Mouse (Mus musculus): Measurements from ENCODE around the gene Lonp2. TPM values are rescaled to one million over a fixed set of nuclear protein-coding genes. Genes with fewer than 3 reads are reported as not detected.

Gene Lonp2
- polyA plus RNA-seq, 1 experiment from 2014 or later: 76.8 TPM

DNA sequence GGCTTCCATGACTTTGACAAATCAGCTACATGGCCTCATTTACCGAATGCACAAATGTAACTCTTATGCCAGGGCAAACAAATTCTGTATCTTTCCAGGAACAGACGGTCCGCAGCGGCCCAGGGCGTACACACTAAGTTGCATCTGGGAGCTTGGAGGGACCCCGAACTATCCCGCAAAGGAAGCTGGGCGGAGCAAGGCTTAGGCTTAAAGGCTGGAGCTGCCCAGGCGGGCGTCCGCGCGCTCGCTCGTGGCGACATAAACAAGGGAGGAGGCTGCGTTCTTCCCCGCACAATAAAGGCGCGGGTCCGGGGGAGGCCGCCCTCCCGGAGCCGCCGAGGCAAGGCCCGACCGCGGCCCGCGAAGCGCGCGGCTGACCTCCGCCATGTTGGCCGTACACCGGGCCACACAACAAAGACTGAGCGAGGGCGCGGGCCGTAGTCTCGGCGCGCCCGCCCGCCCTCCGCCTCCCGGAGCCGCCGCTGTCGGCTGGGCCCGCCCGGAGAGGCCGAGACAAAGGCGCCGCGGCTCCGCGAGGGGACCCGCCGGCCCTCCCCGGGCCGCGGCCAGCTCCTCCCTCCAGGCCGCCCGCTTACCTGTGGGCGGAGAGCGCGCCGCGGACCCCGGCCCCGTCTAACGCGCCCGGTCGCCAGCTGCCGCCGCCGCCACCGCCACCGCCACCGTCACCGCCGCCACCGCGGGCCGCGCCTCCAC, 121.5 kb downstream of the Lonp2 start, which contains the start of the genes Gm10638 and Siah1a:
Gene Gm10638, plus strand, starts transcription at position 479 of the 714 bp plus-strand sequence.
Gene Siah1a, minus strand, starts transcription at position 714 of the 714 bp plus-strand sequence.
- Histone ChIP-seq H3K27me3 (ENCODE audit: control insufficient read depth, insufficient read depth, low read length) (no peaks in the 10 kb centered on the region), H3K4me2 (peak within 1 kb of the TSS; percentile 80), H3K9ac (ENCODE audit: low read length) (peak within 1 kb of the TSS; percentile 99), H3K4me1 (ENCODE audit: control insufficient read depth, insufficient read depth, low read length) (peaks cover 17% of the 10 kb centered on the region), H3K4me3 (ENCODE audit: low read depth, low read length) (peak within 1 kb of the TSS; percentile 94), H3K27ac (ENCODE audit: low read depth, low read length) (peak within 1 kb of the TSS; percentile 95), H3K36me3 (ENCODE audit: control insufficient read depth, insufficient read depth, low read length) (no peaks in the 10 kb centered on the region), H3K9me3 (ENCODE audit: control insufficient read depth, low read length) (no peaks in the 10 kb centered on the region)
- WGBS: under 1% methylated on average over 52 of the region's 88 CpGs
- peak; percentile 83 for ATAC-seq (ENCODE audit: low FRiP score)
- DNase-seq (ENCODE audit: low spot score, missing footprints): peak; percentile 97

DNA sequence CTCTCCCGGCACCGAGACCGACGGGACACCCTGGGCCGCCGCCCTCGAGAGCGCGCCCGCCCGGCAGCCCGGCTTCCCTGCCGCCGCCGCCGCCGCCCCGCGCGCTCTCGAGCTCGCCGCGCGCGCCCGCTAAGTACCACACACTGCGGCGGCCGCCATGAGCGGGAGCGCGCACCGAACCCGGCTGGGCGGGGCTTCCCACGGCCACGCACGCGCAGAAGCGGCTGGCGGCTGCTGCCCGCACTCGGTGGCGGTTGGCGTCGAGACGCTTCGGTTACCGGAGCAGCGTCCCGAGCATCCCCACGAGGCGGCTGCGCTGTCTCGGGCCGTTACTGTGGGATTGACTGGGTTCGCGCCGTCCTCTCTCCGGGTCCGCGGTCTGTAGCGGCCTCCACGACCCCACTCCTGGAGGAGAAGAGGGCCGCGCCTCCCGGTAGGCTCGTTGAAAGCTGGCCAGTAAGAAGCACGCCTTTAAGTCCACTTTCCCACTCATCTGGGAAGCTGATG, 122.1 kb downstream of the Lonp2 start:
- Histone ChIP-seq H3K4me1 (ENCODE audit: control insufficient read depth, insufficient read depth, low read length) (peaks cover 17% of the 10 kb centered on the region), H3K27me3 (ENCODE audit: control insufficient read depth, insufficient read depth, low read length) (no peaks in the 10 kb centered on the region)

DNA sequence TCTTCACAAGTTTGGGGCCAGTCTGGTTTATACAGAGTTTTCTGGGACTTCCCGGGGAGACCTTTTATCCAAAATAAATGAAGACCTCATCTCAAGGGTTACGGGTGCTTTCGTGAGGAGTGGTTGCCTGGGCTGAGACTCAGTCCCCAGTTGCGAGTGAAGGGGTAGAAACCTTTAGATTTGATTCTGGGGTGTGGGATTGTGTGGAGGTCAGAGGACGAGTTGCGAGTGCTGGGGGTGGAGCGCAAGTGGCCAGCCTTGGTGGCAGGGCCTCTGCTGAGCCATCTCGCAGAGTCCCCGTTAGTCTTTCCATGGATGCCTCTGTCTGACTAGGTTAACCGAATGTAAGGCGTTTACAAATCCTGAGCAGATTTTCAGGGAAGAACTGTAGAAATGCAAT, 122.7 kb downstream of the Lonp2 start:
- WGBS: 3% methylated on average over 11 of the region's 11 CpGs
- peak overlapping the region; percentile 99 for H3K9ac ChIP-seq (ENCODE audit: low read length)
- peak overlapping the region; percentile 95; the same call in 1 of the 2 replicates for H3K27ac ChIP-seq (ENCODE audit: low read depth, low read length)
- no peaks in the 10 kb centered on the region for H3K36me3 ChIP-seq (ENCODE audit: control insufficient read depth, insufficient read depth, low read length)
- peaks cover 17% of the 10 kb centered on the region for H3K4me1 ChIP-seq (ENCODE audit: control insufficient read depth, insufficient read depth, low read length)
- no peaks in the 10 kb centered on the region for H3K27me3 ChIP-seq (ENCODE audit: control insufficient read depth, insufficient read depth, low read length)
- H3K4me2 ChIP-seq: peak overlapping the region; percentile 80
- no peak for DNase-seq (ENCODE audit: low spot score, missing footprints)
- H3K4me3 ChIP-seq (ENCODE audit: low read depth, low read length): peak overlapping the region; percentile 94
- no peaks in the 10 kb centered on the region for H3K9me3 ChIP-seq (ENCODE audit: control insufficient read depth, low read length)
- peak; percentile 23 for ATAC-seq (ENCODE audit: low FRiP score)

More for the DNA sequence above, 122.1 kb downstream of the Lonp2 start:
- ATAC-seq (ENCODE audit: low FRiP score): peak; percentile 87
- peak overlapping the region; percentile 99 for H3K9ac ChIP-seq (ENCODE audit: low read length)
- peak; percentile 99 for DNase-seq (ENCODE audit: low spot score, missing footprints)
- under 1% methylated on average over 70 of the region's 70 CpGs for WGBS
- peak overlapping the region; percentile 94 for H3K4me3 ChIP-seq (ENCODE audit: low read depth, low read length)
- no peaks in the 10 kb centered on the region for H3K36me3 ChIP-seq (ENCODE audit: control insufficient read depth, insufficient read depth, low read length)
- H3K9me3 ChIP-seq (ENCODE audit: control insufficient read depth, low read length): no peaks in the 10 kb centered on the region
- H3K4me2 ChIP-seq: peak overlapping the region; percentile 80
- H3K27ac ChIP-seq (ENCODE audit: low read depth, low read length): peak overlapping the region; percentile 95

DNA sequence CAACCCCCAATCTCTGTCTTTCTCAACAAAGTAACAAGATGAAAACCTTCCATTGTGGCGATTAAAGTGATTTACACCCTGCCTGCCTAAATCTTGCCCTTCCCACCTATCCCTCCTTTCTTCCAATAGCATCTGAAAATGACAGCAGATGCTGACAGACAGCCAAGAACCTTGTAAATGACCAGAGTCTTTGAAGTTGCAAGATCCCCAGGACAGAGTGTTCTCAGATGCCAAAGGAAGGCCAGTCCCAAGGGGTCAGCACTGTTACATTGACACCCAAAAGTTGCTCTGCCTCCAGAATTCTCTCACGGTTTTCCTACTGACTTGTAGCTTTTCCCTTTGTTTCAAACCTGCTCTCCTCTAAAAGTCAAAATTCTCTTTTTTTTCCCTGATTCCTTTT, 126.0 kb downstream of the Lonp2 start:
- H3K9ac ChIP-seq (ENCODE audit: low read length): no peak overlapping the region
- no peak overlapping the region for H3K4me2 ChIP-seq
- no peak overlapping the region for H3K4me3 ChIP-seq (ENCODE audit: low read depth, low read length)
- DNase-seq (ENCODE audit: low spot score, missing footprints): no peak
- no peaks in the 10 kb centered on the region for H3K36me3 ChIP-seq (ENCODE audit: control insufficient read depth, insufficient read depth, low read length)
- WGBS: 53% methylated on average over 2 of the region's 2 CpGs
- no peaks in the 10 kb centered on the region for H3K27me3 ChIP-seq (ENCODE audit: control insufficient read depth, insufficient read depth, low read length)
- H3K4me1 ChIP-seq (ENCODE audit: control insufficient read depth, insufficient read depth, low read length): peaks cover 6% of the 10 kb centered on the region
- no peaks in the 10 kb centered on the region for H3K9me3 ChIP-seq (ENCODE audit: control insufficient read depth, low read length)
- no peak for ATAC-seq (ENCODE audit: low FRiP score)
- H3K27ac ChIP-seq (ENCODE audit: low read depth, low read length): no peak overlapping the region

DNA sequence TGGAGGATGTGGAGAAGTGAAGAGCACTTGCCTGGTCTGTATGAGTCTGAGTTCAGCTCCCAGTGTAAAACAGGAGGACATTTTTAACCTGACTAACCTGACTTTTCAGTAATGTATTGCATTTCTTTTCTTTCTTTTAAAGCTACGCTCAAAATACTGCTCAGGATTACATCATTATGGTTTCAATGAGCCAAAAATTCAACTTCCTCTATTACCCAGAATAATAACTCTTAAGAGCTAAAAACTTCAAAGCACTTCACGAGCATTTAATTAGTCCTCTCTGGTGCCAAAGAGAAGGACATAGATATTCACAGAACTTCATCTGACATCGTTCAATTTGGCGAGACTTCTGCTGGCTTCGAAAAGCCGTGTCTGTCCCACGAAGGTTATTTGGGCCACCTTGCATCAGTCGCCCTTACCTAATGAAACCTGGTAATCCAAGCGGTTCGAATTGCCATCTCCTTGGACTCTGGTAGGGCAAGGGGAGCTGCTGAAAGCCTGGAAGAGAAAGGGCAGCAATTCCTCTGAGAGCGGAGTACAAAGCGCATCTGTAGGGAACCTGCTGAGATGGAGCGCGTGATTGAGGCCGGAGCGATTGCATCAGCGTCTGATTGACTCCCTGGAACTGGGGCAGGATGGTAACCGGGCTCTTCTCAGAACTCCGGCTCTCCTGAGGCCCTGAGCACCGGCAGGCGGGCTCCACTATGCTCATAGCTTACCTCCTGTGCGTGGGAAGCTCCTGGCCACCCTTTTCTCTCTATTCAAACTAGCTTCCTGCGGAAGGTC, 133.3 kb downstream of the Lonp2 start:
- H3K4me2 ChIP-seq: peak overlapping the region; percentile 12; the same call in 1 of the 2 replicates
- H3K9me3 ChIP-seq (ENCODE audit: control insufficient read depth, low read length): no peaks in the 10 kb centered on the region
- H3K27me3 ChIP-seq (ENCODE audit: control insufficient read depth, insufficient read depth, low read length): no peaks in the 10 kb centered on the region
- no peak overlapping the region for H3K27ac ChIP-seq (ENCODE audit: low read depth, low read length)
- ATAC-seq (ENCODE audit: low FRiP score) (no peak), DNase-seq (ENCODE audit: low spot score, missing footprints) (peak; percentile 88)
- no peak overlapping the region for H3K4me3 ChIP-seq (ENCODE audit: low read depth, low read length)
- H3K36me3 ChIP-seq (ENCODE audit: control insufficient read depth, insufficient read depth, low read length): no peaks in the 10 kb centered on the region
- H3K9ac ChIP-seq (ENCODE audit: low read length): peak overlapping the region; percentile 17; the same call in 1 of the 2 replicates
- H3K4me1 ChIP-seq (ENCODE audit: control insufficient read depth, insufficient read depth, low read length): no peaks in the 10 kb centered on the region
- WGBS: 20% methylated on average over 23 of the region's 23 CpGs

DNA sequence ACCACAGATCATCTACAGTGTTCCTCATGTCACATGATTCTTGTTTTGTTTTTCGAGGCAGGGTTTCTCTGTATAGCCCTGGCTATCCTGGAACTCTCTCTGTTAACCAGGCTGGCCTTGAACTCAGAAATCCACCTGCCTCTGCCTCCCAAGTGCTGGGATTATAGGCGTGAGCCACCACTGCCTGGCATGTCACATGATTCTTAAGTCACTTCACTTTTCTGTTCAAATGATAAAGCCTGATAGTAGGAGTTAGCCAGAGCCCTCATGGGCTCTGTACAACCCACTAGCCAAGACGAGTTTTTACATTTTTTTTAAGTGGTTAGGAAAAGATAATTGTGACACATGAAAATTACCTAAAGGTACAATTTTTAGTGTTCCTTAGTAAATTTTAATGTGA, 134.8 kb downstream of the Lonp2 start:
- no peak for ATAC-seq (ENCODE audit: low FRiP score)
- H3K9me3 ChIP-seq (ENCODE audit: control insufficient read depth, low read length): no peaks in the 10 kb centered on the region
- WGBS: 74% methylated on average over 3 of the region's 3 CpGs

DNA sequence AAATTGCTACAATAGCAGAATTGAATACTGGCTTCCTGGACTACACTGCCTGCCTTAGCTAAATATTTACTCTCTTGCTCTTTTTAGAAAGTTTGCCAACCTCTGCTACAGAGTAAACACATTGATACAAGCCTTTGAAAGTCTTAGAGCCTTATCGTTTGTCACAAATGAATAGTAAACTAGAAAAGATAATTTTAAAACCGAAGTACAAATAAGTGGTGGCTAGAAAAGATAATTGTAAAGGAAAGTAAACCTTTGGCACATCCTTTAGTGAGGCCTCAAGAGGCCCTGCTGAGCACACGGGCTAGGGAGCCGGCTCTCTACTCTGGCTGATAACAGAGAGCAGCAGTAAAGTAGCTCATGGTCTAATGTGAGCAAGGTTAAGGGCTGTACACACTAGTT, 135.2 kb downstream of the Lonp2 start:
- no peak for DNase-seq (ENCODE audit: low spot score, missing footprints)
- no peaks in the 10 kb centered on the region for H3K27me3 ChIP-seq (ENCODE audit: control insufficient read depth, insufficient read depth, low read length)
- H3K9ac ChIP-seq (ENCODE audit: low read length): no peak overlapping the region
- H3K36me3 ChIP-seq (ENCODE audit: control insufficient read depth, insufficient read depth, low read length): no peaks in the 10 kb centered on the region
- H3K4me3 ChIP-seq (ENCODE audit: low read depth, low read length): no peak overlapping the region
- no peak overlapping the region for H3K4me2 ChIP-seq
- no peaks in the 10 kb centered on the region for H3K4me1 ChIP-seq (ENCODE audit: control insufficient read depth, insufficient read depth, low read length)
- ATAC-seq (ENCODE audit: low FRiP score): no peak
- no peaks in the 10 kb centered on the region for H3K9me3 ChIP-seq (ENCODE audit: control insufficient read depth, low read length)
- WGBS: 64% methylated on average over 4 of the region's 4 CpGs
- H3K27ac ChIP-seq (ENCODE audit: low read depth, low read length): no peak overlapping the region

More for the DNA sequence above, 134.8 kb downstream of the Lonp2 start:
- H3K9ac ChIP-seq (ENCODE audit: low read length): no peak overlapping the region
- DNase-seq (ENCODE audit: low spot score, missing footprints): no peak
- H3K27me3 ChIP-seq (ENCODE audit: control insufficient read depth, insufficient read depth, low read length): no peaks in the 10 kb centered on the region
- H3K4me1 ChIP-seq (ENCODE audit: control insufficient read depth, insufficient read depth, low read length): no peaks in the 10 kb centered on the region
- H3K4me2 ChIP-seq: no peak overlapping the region
- no peak overlapping the region for H3K27ac ChIP-seq (ENCODE audit: low read depth, low read length)
- H3K36me3 ChIP-seq (ENCODE audit: control insufficient read depth, insufficient read depth, low read length): no peaks in the 10 kb centered on the region
- H3K4me3 ChIP-seq (ENCODE audit: low read depth, low read length): no peak overlapping the region

DNA sequence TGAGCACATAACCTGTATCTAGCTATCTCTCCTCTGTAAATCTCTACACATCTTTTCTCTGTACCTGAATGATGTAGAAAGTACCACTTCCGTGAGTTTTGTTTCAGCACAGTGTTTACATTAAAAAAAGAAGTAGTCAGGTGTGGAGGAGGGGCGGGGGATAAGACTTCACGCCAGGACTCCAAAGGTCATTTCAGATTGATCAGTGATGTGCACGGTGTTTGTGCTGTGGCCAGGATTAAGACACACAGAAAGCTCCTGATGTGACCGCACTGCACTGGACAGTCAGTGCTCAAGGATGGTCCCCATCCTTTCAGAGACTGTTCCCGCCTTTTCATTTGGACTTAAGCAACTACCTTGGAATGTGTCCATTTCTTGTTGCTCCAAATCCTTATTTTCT, 136.9 kb downstream of the Lonp2 start:
- Histone ChIP-seq H3K27ac (ENCODE audit: low read depth, low read length) (no peak overlapping the region), H3K27me3 (ENCODE audit: control insufficient read depth, insufficient read depth, low read length) (no peaks in the 10 kb centered on the region), H3K9me3 (ENCODE audit: control insufficient read depth, low read length) (no peaks in the 10 kb centered on the region), H3K4me1 (ENCODE audit: control insufficient read depth, insufficient read depth, low read length) (no peaks in the 10 kb centered on the region), H3K36me3 (ENCODE audit: control insufficient read depth, insufficient read depth, low read length) (no peaks in the 10 kb centered on the region), H3K9ac (ENCODE audit: low read length) (no peak overlapping the region), H3K4me2 (no peak overlapping the region), H3K4me3 (ENCODE audit: low read depth, low read length) (no peak overlapping the region)
- ATAC-seq (ENCODE audit: low FRiP score) (no peak), DNase-seq (ENCODE audit: low spot score, missing footprints) (no peak)
- 63% methylated on average over 6 of the region's 6 CpGs for WGBS

DNA sequence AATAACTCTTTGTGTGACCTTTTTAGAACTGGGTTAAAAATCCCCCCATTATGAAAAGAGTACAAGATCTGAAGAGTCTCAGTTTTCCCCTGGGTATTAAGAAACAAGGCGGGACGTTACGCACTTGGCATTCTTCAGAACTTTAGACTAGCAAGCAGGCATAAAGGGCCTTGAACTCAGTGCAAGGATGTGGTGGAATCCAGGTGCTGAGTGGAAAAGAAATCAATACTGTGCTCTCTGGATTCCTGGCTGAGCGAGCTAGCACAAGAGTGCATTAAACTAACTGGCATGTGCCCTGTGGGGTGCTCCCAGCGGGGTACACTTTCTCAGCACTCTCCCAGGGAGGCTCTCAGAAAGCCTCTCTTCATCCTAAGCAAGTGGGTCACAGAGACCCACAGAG, 139.0 kb downstream of the Lonp2 start:
- H3K27me3 ChIP-seq (ENCODE audit: control insufficient read depth, insufficient read depth, low read length): no peaks in the 10 kb centered on the region
- H3K9me3 ChIP-seq (ENCODE audit: control insufficient read depth, low read length): no peaks in the 10 kb centered on the region
- DNase-seq (ENCODE audit: low spot score, missing footprints): no peak
- no peak overlapping the region for H3K27ac ChIP-seq (ENCODE audit: low read depth, low read length)
- 56% methylated on average over 5 of the region's 5 CpGs for WGBS
- H3K4me3 ChIP-seq (ENCODE audit: low read depth, low read length): no peak overlapping the region
- no peak for ATAC-seq (ENCODE audit: low FRiP score)
- no peaks in the 10 kb centered on the region for H3K4me1 ChIP-seq (ENCODE audit: control insufficient read depth, insufficient read depth, low read length)
- H3K9ac ChIP-seq (ENCODE audit: low read length): no peak overlapping the region
- H3K4me2 ChIP-seq: no peak overlapping the region
- H3K36me3 ChIP-seq (ENCODE audit: control insufficient read depth, insufficient read depth, low read length): no peaks in the 10 kb centered on the region
